ENCODE assay signal across 15 mouse cellular contexts in the genomic region with DNA sequence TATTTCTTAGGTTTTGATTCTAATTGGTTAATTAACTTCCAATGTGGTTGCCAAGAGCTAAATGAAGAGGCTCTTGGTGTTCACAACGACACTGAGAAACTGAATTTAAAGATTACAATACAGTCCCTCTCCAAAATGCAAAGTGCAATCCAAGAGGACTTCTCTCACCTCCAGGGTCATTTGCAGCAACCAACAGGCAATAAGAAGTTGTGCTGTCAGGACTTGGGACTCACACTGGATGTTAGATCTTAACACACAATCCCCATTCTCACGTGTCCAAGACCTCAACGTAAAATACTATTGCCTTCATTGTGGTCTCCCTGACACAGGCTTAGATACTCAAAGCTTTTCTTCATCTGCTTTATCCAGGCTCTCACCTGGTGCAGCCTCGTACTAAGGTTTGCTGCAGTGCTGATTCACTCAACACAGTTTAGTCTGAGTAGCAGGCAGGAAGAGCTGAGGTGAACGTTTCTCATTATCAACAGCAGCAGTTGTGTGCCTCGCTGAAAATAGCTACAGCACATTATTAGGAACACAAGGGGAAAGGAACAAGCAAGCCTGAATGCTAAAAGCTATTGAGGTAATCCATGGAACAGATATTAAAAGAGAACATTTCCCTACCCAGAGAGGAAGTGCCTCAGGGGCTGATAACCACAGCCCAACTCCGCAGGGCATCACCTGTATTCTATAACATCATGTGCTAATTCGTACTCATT.
"Had no signal": no experiment of that assay in that cellular context is flagged by ENCODE, and none has a peak within 500 bp of the region (broad histone marks: within the 10 kb centered on the region; RNA-seq: fewer than 3 reads in every experiment).

No protein-coding gene starts in this region.

- H3K4me3 ChIP-seq: left cerebral cortex, adult 2 months; limb, embryonic 10.5 days; liver, embryonic 15.5 days; megakaryocyte, embryonic 14.5 days; neural tube, embryonic 12.5 days had no signal

- H3K27me3 ChIP-seq: liver, embryonic 15.5 days; megakaryocyte, embryonic 14.5 days; neural tube, embryonic 12.5 days had no signal

- H3K9me3 ChIP-seq: limb, embryonic 10.5 days; liver, embryonic 15.5 days; megakaryocyte, embryonic 14.5 days; neural tube, embryonic 12.5 days had no signal

- DNase-seq: kidney, adult 11 months; kidney, adult 9 months; lung, adult 2 months; lung, postnatal 36 days; retina, postnatal 1 day; right cerebral cortex, postnatal 14 days; thymus, postnatal 14 days had no signal

- H3K27ac ChIP-seq: kidney, postnatal 0 days; left cerebral cortex, adult 2 months; limb, embryonic 10.5 days; liver, embryonic 15.5 days; neural tube, embryonic 12.5 days had no signal

- ATAC-seq: lung, postnatal 0 days had no signal

- H3K4me2 ChIP-seq: liver, embryonic 11.5 days; liver, embryonic 15.5 days; neural tube, embryonic 12.5 days had no signal

- H3K36me3 ChIP-seq: limb, embryonic 10.5 days; liver, embryonic 15.5 days; neural tube, embryonic 12.5 days had no signal

- H3K4me1 ChIP-seq: limb, embryonic 10.5 days; liver, embryonic 15.5 days; neural tube, embryonic 12.5 days had no signal

- H3K9ac ChIP-seq: liver, embryonic 15.5 days; neural tube, embryonic 12.5 days had no signal
